Mouse (Mus musculus) activated CD4-positive, CD25-positive, alpha-beta regulatory T cell, adult 9 weeks (primary cell): ENCODE measurements around the gene Vapb. TPM values are rescaled to one million over a fixed set of nuclear protein-coding genes. Genes with fewer than 3 reads are reported as not detected.

ENCODE experiments used
- polyA plus RNA-seq: library from polyadenylated mRNA; unstranded; fragments of 100-300 nt; shearing (Covaris generic); gene quantifications from one replicate; pipeline ENCODE4 v1.2.1, GENCODE M21; 2017

Gene Vapb
- polyA plus RNA-seq: 10.4 TPM

GRCm38 (mm10) chr2:173737222-173737989 lies at the start of gene Vapb:
Gene Vapb, plus strand, starts transcription at chr2:173737511.

GRCm38 (mm10) chr2:173719115-173719514 lies 18.2 kb upstream of the Vapb start, which contains the start of gene 1700010B08Rik:
Gene 1700010B08Rik, plus strand, starts transcription at chr2:173719415.

Other genes starting within 250 kb of the Vapb start
- not detected for gene 1700021F07Rik, start 214.9 kb upstream of the Vapb start, polyA plus RNA-seq
- gene Ankrd60, start 159.1 kb upstream of the Vapb start, polyA plus RNA-seq: not detected
- gene Rab22a, start 77.8 kb upstream of the Vapb start, polyA plus RNA-seq: 9.6 TPM
- gene 1700010B08Rik, start 18.1 kb upstream of the Vapb start, polyA plus RNA-seq: not detected